Mouse (Mus musculus) ES-Bruce4 (cell line): ENCODE measurements at regions not wholly inside any gene's neighbourhood (a gene's known extent, or its start where the extent isn't known, plus 50 kb on each side); places are given as distances from the start of the nearest gene placed in this dataset.

Source experiments
- CTCF ChIP-seq: IDR thresholded peaks from one replicate; pipeline ENCODE4 v1.8.1; 2011; ENCODE audit warnings: low read depth, low read length
- EP300 ChIP-seq: IDR thresholded peaks from 2 replicates; pipeline ENCODE4 v1.6.1; 2011; ENCODE audit warnings: low read depth, low read length; ENCODE audit not compliant: insufficient read depth
- POLR2A ChIP-seq: IDR thresholded peaks from one replicate; pipeline ENCODE4 v1.8.1; 2011; ENCODE audit warnings: low read length; ENCODE audit not compliant: insufficient read depth

- TF ChIP-seq CTCF (no peak), POLR2A (no peak), EP300 (no peak)
These were observed 1540.3 kb upstream of the Slc10a2 start for GRCm38 (mm10) chr8:6645287-6645957.
